Mouse (Mus musculus): ENCODE results near the gene Amer2. TPM values are rescaled to one million over a fixed set of nuclear protein-coding genes. Genes with fewer than 3 reads are reported as not detected.

Amer2 gene
- polyA plus RNA-seq (2014; fragmentation: Illumina TruSeq; extraction: RNeasy Lipid Tissue Mini Kit (QIAGEN cat#74804); ENCODE audit: insufficient read depth, low read depth, low replicate concordance), result 0.07 TPM

GRCm38 (mm10) chr14:60372821-60373309 lies at the start of gene Amer2:
Amer2 (plus strand) TSS chr14:60373259.

Other genes with a start within 250 kb of the Amer2 start
- 0.19 TPM for gene Atp8a2, start 176.1 kb upstream of the Amer2 start, polyA plus RNA-seq (2014; fragmentation: Illumina TruSeq; extraction: RNeasy Lipid Tissue Mini Kit (QIAGEN cat#74804); ENCODE audit: insufficient read depth, low read depth, low replicate concordance)
- not detected for gene Nupl1, start 121.8 kb upstream of the Amer2 start, polyA plus RNA-seq (2014; fragmentation: Illumina TruSeq; extraction: RNeasy Lipid Tissue Mini Kit (QIAGEN cat#74804); ENCODE audit: insufficient read depth, low read depth, low replicate concordance)
- 14.1 TPM for gene Gm49336, start 121.8 kb upstream of the Amer2 start, polyA plus RNA-seq (2014; fragmentation: Illumina TruSeq; extraction: RNeasy Lipid Tissue Mini Kit (QIAGEN cat#74804); ENCODE audit: insufficient read depth, low read depth, low replicate concordance)
- gene Mtmr6, start 108.0 kb upstream of the Amer2 start, polyA plus RNA-seq (2014; fragmentation: Illumina TruSeq; extraction: RNeasy Lipid Tissue Mini Kit (QIAGEN cat#74804); ENCODE audit: insufficient read depth, low read depth, low replicate concordance), result 30.7 TPM

Data from lung, adult 10 weeks (tissue).